Mouse (Mus musculus) embryo, embryonic 10 days (tissue): ENCODE data around the gene Tgm1.

Source experiments
- DNase-seq: peaks from one replicate; pipeline ENCODE4 v3.0.0-alpha.2; 2015; ENCODE audit warnings: low spot score

Tgm1 gene

DNA sequence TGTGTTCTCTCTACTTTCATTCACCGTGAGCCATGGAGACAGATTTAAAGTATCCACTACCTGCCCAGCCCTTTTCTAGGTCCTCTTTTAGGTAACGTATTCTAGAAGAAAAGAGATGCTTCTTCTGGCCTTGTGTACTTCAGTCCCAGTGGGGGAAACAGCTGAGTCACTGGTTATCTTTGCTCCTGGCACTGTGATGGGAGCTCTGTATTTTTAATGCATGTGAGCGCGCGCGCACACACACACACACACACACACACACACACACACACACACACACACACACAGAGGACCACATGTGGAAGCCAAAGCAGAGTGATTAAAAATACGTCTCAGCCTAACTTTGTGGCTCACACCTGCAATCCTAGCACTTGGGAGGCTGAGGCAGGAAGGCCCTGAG lies 9.7 kb upstream of the Tgm1 start:
- DNase-seq: no peak

DNA sequence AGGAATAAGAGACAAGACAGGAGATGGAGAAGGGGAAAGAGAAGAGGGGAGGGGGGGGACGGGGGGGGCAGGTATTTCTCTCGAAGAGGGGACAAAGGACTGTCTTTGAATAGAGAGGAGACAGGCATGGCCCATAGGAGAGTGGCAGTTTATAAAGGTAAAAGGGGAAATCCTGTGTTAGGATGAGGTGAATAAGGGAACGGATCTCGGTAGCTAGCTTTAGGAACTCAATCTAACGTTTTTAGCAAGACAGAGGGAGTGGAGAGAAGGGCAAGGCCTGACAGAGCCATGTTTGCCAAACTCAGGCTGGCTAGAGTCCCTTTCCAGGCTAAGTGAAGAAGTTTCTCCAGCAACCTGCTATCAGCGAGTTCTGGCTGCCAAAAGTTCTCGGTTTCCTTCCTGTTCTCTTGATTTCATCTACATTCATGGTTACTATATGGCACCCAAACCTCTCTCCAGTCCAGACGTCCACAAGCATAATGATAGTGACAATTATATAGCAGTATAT lies 8.8 kb upstream of the Tgm1 start:
- DNase-seq: no peak

DNA sequence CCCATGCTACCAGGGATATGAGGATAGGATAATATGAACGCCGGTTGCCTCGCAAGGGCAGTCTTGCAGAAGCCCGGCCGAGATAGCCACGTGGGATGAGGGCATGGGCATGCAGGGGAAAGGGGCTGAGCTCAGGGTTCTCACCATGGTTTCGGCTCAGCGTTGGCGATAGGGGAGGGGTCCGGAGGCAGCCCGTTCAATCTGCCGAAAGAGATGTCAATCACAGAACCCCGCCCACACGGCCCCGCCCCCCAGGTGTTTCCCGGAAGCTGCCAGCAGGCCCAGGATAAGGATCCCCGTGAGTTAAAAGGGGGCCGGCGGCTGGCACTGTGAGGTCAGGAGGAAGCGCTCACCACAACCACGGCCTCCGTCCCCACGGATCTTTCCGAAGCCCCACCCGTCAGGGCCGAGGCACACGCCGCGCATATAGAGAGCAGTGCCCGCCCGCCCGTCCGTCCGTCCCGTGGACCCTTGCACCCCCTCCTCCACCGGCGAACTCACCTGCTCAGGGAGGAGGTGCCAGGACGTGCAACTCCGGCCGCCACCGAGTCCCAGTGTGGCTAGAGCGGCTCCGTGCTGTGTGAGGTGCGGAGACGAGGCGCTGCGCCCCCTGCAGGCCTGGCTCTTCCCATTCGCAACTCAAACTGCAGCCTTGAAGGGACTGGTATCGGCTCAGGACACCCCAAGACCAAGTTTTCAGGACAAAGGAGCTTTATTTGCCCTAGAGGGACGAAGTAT lies 8.1 kb upstream of the Tgm1 start, which contains the start of gene Rabggta:
TSS of gene Rabggta (minus strand) at position 564 of the 738 bp plus-strand sequence.
- peak; percentile 98 for DNase-seq

DNA sequence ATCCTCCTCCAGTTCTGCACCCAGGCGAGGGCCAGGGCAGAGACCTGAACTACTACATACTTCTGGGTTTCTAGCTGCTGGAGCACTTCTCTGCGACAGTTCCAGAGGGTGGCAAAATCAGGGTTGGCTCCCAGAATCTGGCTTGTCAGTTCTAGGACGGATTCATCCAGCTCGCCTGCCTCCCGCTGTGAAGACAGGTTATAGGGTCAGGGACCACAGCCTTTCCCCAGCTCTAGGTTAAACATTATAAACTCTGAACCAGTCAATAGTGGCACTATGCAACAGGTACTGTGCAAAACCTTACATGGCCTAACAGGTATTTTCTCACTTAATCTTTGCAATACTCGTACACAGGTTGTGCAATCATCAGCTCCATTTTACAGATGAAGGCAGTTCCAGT lies 7.3 kb upstream of the Tgm1 start:
- DNase-seq: no peak

DNA sequence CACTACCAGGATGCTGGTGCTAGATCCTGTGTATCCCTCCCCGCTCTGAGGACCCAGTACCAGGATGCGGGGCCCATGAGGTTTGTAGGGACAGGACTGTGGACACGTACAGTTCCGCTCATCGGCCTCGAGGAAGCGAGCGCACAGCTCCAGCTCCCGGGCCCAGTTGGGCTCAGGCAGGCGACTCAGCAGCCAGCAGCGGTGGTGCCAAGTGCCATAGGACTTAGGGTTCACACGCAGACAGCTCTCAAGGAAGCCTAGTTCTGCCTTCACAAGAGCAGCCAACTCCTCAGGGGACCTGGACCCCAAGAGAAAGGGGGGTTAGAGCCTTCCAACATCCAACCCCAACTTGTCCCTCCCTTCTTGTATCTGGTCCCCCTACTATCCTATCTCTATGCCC lies 6.9 kb upstream of the Tgm1 start:
- no peak for DNase-seq

DNA sequence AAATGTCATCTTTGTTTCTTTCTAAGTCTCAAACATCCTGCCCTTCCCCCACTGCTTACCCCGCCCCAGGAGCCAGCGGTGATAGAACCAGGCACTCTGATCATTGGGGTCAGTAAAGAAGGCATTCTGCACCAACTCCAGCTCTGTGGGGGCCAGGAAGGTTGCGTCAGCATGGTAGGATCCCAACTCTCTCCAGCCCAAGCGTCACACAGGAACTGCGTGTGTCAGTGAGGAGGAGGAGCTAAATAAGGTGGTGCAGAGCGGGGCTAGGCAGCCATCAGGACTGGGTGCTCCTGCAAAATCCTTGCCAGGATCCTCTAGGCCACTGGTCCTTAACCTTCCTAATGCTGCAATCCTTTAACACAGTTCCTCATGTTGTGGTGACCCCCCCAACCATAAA lies 6.0 kb upstream of the Tgm1 start:
- no peak for DNase-seq

DNA sequence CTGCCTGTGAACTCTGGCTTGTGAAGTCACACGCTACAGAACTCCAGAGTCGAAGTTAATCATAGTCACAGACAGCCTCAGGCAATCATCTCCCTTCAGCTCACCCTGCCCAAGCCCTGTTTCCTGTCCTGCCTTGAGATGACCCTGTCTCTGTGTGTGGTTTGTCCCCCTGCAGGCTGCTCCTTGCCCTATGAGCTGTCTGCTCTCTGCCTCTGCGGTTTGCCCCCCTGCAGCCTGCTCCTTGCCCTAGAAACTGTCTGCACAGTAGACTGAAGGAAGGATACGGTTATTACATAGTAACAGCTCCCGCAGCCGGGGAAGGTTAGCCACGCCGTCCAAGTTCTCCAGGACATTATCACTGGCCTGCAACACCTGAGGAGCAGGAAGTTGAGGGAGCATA lies 3.2 kb upstream of the Tgm1 start:
- DNase-seq: no peak

DNA sequence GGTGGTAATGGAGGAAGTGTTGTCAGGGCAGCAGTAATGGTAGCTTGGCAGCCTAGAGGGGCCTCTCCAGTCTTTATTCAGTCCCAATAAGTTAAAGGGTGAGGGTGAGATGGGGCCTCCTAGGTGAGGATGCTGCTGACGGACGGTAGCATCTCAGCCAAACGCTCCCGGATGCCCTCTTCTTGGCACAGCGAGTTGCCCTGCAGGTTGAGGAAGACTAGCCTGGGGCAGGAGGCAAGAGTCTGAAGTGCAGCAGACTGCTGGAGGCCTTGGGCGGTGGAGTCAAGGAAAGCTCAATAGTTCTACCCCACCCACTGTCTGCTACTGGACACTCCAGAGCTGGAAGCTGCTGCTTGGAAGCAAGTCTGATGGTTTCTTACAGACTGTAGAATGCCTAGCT lies 2.5 kb upstream of the Tgm1 start:
- no peak for DNase-seq

DNA sequence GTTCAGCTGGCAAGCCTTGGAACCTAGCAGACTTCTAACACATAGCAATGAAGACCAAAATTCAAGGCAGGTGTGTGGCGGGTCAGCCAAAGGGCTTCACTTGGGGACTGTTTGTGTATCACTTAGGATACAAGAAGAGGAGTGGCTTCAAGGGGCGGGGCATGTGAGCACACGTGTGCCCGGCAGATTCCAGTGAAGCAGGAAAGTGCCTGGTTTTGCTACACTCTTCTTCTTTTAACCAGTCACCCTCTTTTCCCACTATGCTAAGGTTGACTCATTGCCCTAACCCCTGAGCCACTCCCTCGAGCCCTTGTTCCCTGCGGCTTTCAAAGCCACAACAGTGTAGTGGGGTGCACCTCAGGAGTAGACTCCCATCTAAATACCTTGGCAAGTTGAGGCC lies 1.2 kb upstream of the Tgm1 start:
- DNase-seq: no peak

DNA sequence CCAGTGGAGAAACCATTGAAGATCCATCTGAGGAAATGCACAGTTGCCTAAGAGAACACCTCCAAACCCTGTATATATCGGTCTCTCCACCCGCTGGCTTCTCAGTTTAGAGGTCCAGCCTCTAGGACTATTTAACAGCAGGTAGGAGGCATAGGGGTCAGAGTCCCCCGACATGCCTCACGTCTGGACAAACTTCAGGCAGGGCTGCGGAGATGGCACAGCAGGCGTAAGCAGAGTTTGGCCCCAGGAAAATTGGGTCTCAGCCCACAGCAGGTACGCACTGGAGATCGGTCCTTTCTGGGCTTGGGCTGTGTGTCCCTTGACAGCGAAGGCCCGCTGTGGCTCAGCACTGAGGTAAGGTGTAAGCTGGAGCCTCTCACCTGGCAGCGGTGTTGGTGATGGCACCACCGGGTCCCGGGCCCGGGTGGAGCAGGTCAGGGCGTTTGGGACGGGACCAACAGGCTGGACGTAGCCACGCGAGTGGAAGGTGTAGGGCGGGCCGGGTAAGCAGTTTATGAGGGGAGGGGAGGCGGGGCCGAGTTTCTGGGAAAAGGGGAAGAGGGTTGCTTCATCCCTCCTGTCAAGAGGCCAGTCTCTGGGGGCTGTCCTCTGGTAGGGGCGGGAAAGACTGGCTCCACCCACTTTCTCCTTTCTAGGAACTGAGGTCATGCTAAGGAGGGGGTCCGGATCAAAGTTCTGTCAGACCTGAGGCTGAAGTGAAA lies 558 bp downstream of the Tgm1 start:
- DNase-seq: peak; percentile 36

DNA sequence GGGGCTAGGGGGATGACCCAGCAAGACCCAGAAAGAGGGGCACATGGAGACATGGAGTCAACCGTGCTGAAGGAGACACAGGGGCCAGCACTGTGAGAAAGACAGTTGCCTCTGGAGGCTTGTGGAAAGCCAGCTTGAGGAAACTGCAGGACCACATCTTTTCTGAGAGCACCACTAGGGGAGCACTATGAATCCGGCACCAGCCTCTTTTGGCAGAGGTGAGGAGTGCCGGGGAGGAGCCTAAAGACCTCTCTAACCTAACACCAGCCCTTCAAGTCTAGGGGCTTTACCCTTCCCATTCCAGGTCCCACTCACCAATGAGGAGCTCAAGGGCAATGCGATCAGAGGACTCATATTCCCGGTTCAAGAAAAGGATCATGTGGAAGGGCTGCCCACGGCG lies 1.9 kb downstream of the Tgm1 start:
- DNase-seq: no peak

DNA sequence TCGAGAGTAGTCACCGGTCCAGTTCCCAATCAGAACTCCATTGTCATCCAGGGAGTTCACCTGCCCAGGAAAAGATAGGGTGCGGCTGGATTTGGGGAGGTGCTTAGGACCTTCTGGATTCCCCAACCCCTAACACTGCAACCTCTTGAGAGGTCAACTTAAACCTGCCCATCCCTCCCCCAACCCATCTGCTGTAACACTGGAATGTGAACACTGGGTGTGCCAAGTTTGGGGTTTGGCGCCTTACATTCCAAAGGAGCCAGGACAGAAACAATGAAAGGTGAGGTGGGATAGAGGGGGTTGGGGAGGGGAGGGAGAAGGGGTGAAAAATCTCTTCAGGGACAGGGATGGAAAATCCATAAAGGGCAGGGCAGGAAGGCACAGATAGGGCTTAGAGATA lies 4.2 kb downstream of the Tgm1 start:
- no peak for DNase-seq

DNA sequence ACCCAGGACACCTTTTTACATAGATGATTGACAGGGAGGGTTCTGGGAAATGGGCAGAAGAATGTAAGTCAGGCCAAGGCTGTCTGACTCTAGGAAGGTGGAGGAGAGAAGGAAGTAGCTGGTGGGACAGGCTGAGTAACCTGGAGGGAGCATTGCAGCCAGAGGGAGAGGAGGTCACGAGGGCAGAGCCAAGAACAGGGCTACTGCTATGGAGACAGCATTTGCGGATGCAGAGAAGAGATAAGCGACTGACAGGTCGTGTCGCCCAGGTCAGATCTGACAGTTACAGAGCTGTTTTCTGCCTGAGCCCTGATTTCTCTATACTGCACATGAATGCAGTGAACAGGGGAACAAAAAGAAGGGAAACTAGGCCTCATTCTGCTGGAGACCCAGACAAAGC lies 6.3 kb downstream of the Tgm1 start:
- no peak for DNase-seq

DNA sequence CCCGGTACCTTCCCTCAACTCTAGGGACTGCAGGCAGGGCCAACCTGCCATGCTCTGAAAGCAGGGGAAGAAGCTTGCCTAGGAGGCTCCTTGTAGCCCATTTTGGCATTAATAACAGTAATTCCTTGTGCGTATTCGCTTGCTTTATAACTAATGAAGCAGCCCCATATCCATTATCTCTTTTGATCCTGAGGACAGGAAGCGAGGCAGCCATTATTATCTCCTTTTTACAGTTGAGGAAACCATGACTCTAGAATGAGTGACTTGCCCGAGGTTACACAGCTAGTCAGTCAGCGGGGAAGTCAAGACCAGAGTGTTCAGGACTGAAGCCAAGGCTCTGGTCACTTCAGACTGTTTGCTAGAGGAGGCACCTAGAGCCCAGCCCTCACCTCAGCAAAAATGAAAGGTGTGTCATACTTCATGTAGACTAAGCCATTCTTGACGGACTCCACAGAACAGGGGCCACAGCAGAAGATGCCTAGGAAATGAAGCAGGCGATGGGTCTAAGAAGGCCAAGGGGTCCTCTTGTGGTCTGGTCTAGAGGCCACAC lies 7.6 kb downstream of the Tgm1 start:
- DNase-seq: no peak

DNA sequence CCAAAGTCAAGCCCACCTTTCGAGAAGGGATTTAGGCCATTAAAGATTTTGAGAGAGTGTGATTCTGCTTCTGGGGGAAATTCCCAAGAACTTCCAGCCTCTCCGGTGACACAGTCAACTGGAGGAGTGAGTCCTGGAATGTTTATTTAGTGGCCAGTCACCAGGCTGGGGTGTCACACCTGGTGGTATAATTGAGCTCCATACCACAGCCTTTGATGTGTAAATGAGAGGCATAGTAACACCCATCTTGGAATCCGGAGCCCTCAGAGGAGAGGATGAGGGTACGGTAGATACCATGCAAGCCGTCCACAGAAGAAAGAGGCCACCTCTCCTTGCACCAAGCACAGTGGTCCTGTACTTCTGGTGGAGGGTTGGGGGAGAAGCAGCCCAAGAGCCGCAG lies 11.0 kb downstream of the Tgm1 start:
- DNase-seq: no peak

DNA sequence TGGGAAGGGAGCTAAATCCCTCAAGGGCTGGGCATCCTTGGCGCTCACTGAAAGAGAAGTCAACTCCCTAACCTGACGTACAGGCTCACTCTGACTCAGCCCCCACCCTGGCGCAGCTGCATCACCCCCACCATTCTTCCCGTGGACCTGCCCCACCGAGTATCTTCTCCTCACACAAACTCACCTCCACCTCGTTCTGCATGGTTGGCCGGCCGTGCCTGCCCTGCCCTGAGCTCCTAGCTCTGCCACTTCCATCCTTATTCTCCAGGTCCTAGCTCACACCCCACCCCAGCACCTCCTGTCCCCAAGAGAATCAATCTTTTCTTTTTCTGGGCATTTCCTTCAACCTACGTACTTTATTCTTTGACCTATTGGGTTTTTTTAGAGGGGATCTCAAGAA lies 12.6 kb downstream of the Tgm1 start:
- no peak for DNase-seq

DNA sequence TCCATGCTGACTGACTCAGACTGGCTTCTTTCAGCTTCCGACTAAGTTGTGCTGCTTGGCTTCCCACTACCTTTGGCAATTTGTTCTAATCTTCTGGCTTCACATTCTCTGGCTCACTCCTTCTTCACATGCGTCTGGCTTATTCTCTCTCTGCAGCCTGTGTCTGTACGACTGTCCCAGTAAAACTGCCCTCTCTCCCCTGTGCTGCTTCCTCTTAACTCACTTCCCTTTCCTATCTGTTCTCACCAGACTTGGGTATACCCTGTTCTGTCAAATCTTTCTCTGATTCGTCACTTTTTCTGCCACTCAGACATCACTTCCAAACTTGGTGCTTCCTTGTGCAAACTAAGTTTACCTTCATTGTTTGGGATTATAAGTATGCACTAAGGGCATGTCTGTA lies 16.5 kb downstream of the Tgm1 start:
- DNase-seq: no peak

DNA sequence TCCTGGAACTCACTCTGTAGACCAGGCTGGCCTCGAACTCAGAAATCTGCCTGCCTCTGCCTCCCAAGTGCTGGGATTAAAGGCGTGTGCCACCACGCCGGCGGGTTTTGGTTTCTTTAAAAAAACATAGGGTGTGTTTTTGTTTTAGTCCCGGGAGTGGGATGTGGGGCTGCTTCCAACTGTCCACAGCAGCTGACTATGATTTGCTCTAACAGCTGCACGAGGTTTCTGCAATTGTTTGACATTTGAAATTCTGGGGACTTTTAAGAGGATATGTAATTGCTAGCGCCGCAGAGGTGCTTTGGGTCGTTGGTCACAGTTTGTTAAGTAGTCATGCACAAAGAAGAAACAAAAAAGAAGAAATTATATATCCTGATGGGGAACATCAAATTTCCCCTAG lies 24.3 kb downstream of the Tgm1 start:
- DNase-seq: no peak

DNA sequence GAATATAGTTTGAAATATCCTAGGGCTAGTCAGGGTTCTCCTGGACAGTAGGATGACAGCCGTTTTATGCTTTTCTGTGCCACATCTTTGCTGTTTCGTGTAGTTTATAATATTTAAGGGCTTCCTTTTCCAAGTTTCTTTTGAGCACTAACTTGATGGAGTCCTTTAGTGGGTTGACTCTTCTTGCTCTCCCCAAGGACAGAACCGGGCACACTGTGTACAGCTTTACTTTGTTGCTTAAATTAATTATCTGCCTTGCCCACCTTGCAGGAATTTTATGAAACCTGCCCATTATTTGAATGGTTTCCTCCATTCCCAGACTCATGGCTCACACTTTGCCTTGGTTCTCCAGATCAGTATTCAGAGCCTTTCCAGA lies 31.6 kb downstream of the Tgm1 start:
- DNase-seq: no peak

DNA sequence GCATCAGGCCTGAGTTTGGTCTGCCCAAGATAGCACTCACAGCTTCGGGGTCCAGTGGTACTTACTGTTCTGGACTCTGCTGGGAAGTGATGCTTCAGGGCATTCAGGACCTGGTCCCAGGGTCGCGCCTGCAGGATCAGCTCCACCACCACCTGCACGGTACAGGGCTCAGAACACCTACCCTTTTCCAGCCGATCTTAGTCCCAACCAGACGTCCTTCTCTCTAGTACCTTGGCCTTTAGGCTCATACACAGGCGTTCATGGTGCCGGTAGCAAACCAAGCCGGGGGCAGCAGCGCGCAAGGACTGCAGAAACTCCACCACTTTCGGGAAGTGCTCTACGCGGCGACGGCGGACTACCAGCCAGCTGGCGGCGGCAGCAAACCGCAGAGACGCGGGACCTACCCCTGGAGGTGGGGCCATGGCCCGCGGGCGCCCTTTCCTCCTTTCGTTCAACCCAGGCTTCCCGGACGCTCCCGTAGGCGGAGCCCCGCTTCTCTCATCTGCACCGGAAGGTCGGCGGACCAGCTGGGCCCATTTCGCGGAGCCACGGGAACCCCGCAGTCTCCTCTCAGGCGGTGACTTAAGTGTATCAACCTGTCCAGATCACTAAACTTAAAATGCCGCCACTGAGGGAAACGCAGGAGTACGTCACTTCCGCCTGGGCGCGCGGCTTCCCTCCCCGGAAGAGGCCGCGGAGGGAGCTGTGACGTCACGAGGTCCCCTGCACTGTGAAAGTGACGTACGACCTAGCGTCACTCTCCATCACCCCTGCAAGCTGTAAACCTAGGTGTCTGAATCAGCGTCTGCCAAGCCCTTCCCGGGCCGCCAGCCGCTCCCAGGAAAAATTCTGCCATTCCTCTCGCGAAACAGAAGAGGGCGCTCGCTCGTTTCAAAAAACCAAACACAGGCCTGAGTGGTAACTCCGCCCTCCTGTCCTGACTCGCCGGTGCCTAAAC lies 32.3 kb downstream of the Tgm1 start, which contains the start of gene Tinf2:
TSS of gene Tinf2 (minus strand) at position 661 of the 958 bp plus-strand sequence.
- peak; percentile 99 for DNase-seq

DNA sequence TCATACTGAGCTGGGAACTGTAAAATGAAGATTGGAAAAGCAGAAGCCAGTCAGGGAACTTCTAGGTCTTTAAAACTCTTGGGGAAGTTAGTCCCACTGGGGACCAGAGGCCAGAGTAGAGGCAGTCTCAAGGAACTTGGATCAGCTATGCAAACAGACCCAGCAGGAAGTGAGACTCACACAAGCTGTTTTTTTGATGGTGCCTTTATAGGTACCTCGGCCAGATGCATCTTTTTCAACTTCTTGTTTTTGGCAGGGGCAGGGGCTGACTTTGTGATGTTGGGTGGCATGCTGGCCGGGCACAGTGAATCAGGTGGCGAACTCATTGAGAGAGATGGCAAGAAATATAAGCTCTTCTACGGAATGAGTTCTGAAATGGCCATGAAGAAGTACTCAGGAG lies 36.1 kb downstream of the Tgm1 start:
- DNase-seq: no peak

DNA sequence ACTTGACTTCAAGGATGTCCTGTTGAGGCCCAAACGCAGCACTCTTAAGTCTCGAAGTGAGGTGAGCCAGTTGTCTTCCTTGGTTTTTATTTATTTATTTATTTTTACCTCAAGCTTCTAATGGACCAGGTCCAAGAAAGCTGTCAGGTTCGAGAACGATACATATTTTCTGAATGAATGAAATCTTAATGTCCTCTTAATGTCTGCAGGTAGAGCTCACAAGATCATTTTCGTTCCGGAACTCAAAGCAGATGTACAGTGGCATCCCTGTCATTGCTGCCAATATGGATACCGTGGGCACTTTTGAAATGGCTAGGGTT lies 41.0 kb downstream of the Tgm1 start:
- DNase-seq: no peak
